Mouse (Mus musculus) adrenal gland (tissue): ENCODE data around the gene Psg16.
"Not testable (repeated sequence)": the region's sequence is repeated elsewhere in the genome, so short reads cannot be mapped to it uniquely, and the experiment has no call there.

ENCODE experiments used
- intact Hi-C: fragments of 180-260 bp; cut with DNase I; formaldehyde crosslinking; loops from one replicate; pipeline ENCODE4 v1.15.1; 2025

Gene Psg16

DNA sequence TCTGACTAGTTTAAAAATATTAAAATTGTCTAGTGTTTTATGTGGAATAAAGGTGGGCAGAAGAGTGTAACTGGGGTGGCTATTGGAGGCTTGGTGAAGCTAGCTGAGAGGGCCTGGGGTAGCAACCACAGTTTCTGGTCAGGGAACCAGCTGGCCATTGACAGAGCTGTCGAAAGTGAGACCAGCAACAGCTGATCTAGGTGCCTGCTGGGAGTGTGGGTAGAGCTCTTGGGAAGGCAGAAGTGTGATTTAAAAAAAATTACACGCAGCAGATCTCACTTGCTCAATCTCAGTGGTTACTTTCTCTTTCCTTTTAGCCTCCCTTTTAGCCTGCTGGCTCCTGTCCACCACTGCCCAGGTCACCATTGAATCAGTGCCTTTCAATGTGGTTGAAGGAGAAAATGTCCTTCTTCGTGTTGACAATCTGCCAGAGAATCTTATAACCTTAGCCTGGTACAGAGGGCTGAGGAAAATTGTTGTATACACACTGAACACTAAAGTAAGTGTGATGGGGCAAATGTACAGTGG, 16.3 kb downstream of the Psg16 start:
- intact Hi-C loops = no loop called here

DNA sequence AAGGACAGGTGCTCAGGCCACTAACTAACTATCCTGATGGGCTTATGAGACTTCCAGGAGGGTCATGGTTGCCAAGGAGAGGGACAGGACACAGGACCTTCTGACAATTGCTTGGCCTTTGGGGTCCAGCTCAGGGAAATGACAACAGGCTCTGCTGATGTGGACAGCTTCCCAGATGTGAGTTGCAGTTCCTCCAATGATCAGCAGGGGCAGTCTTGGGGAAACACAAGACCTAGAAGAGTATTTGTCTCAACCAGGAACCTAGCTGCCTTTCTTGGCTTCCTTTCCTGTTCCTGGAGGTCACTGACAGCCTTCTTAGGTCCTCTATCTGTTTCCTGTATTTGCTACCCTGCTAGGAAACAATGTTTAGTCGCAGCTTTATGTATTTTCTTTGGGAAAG, 17.4 kb downstream of the Psg16 start:
- intact Hi-C loops = no loop called here

DNA sequence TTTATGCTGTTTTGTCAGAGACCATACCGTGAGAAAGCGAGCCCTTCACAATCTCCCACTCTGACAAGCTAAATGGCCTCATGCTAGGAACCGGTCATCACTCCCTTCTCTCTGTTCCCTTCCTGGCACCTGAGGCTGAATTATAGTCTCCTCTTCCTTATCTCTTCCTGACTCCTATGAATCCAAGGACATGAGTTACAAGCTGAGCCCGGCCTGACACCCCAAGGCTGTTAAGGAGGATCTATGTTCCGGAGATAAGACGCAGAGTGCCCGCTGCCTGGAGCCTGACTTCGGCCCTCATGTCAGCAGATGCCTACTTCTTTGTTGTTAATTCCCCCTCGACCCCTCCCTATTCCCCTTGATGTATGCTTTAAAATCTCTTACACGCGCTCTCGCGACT, 27.8 kb downstream of the Psg16 start:
- intact Hi-C loops = not testable (repeated sequence)

DNA sequence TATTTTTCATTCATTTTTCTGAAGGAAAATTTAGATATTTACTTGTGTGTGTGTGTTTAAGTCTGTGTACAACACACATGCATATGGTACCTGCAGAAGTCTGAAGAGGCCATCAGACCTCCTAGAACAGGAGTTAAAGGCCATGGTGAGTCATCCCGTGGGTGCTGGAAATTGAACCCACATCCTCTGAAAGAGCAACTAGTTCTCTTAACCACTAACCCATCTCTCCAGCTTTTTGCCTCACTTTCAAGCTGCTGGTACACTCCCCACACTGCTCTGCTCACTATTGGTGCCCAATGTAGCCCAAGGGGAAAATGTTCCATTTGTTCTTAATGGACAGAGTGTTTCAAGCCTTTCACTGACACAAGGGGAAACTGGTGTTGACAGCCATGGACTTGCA, 61.5 kb downstream of the Psg16 start:
- intact Hi-C loops = no loop called here

DNA sequence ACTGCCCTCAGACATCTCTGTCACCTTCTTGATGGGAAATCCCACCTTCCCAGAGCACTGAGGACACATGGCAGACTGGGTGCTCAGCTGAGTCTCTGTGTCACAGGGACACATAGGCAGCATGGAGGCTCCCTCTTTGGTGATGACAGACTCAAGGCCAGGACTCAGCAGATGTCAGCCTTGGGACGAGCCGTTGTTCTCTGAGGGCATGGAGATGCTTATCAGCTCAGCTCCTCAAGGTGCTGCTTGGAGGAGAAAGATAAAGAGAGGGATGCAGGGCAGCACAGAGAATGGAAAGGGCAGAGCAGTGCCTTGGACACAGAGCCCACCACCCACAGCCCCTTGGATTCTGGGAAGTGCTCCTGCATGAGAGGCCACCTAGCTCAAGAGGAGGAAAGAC, 76.1 kb downstream of the Psg16 start, which contains the start of gene Ceacam3:
TSS of gene Ceacam3 (plus strand) at position 352 of the 400 bp plus-strand sequence.
- intact Hi-C loops = no loop called here

DNA sequence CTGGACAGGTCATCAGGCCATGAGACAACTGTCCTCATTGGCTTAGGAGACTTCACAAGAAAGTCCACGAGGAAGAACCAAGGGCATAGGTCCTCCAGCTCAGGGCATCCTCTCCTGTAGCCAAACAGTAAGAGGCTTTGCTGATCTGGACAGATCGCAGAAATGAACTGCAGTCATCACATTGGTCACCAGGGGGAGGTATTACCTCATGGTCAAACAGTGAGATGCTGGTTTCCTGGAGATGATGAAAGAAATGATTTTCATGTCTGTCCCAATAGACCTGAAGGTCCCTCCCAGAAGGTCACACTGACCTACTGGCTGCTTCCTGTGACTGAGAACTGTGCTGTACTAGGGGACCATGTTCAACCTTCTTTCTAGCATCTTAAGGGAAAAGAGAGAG, 81.8 kb downstream of the Psg16 start:
- intact Hi-C loops = loop anchor here (5.0 kb wide), 1 partner anchor 57 kb away; no protein-coding TSS in a partner anchor

DNA sequence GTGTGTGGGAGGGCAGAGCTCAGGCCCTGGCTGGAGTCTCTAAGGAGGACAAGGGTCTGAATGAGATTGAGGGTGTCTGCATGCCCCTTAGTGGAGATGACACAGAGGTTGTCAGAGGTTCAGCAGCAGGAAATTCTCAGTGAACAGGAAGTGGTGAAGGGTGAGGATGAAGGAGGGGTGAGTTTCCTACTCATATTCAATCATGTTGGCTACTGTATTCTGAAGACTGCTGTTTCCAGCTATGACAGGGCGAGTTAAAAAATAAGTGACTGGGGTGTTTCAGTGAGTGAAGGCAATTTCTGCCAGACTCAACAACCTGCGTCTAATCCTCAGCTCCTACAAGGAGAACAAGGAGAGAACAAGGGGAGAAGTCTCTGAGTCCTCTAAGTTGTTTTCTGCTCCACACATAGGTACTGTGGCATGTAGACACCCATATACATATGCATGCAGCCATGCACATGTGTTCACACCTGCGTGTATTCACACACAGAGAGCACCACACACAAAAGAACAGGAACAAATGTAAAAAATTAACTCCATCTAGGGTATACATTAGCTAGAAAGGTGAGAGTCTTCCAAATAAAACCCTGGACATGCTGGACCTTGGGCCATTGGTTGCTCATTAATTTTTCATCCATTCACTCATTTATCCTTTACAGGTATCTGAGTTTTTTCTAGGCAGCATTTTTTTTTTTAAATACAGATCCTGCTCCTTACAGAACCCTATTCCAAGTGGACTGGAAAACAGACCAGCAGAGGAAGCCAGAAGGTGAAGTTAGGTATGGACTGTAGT, 83.2 kb downstream of the Psg16 start:
- intact Hi-C loops = loop anchor here (5.0 kb wide), 1 partner anchor 55 kb away; no protein-coding TSS in a partner anchor

DNA sequence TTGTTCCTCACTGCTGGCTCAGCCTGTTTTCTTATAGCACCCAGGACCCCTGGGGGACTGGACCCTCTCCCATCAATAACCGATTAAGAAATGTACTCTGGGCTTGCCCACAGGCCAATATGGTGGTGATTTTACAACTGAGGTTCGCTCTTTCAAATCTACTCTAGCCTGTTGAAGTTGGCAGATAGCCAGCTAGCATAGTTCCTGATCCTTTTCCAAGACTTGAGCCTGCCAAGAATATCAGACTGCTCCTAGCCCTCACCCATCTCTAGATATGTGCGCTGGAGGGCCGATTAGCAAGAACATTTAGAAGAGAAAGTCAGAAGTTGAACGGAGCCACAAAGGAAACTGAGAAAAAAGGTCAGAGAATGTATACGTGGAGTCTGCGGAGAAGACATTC, 85.2 kb downstream of the Psg16 start:
- intact Hi-C loops = loop anchor here (5.0 kb wide), 1 partner anchor 53 kb away; no protein-coding TSS in a partner anchor

DNA sequence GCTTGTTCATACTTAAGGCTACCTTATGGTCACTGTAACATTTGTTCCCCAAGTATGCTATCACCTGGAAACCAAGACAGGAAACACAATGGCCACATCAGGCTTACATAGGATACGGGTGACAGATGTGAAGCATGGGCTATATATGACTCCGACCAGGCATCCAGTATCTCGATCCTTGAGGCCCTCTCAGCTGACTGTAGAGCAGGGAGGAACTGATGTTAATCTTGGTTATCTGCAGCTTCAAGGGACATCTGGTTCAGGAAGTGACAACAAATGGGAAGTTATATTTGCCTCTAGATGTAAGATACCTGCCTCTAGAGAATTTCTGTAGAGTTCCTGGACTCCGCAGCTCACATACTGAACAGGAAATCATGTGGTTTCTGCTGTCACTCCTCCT, 98.0 kb downstream of the Psg16 start:
- intact Hi-C loops = no loop called here
